Mouse (Mus musculus) E14TG2a.4 (cell line): ENCODE data around the gene Lrsam1.

ENCODE experiments used
- CTCF ChIP-seq: conservative IDR thresholded peaks from 2 replicates; pipeline ENCODE4 v1.5.1; 2014; ENCODE audit warnings: low read length
- NANOG ChIP-seq: IDR thresholded peaks from 2 replicates; pipeline ENCODE4 v1.6.1; 2014; ENCODE audit warnings: borderline replicate concordance, low read length, mixed read lengths
- POU5F1 ChIP-seq: IDR thresholded peaks from 2 replicates; pipeline ENCODE4 v1.6.1; 2014; ENCODE audit warnings: low read length, borderline replicate concordance

DNA sequence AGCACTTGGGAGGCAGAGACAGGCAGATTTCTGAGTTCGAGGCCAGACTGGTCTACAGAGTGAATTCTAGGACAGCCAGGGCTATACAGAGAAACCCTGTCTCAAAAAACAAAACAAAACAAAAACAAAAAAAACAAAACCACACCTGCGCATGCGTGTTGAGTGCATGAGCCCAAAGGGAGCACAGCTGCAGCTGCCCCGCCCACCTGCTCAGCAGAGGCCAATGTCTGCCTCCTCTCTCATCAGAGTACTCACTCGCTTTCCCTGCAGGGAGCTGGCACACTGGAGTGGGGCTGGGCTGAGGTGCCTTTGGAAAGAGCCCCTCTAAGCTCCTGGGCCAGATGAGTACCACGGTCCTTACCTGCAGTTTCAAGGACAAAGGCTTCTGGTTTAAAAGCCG, 29.7 kb downstream of the Lrsam1 start:
- no peak for TF ChIP-seq CTCF
- no peak for TF ChIP-seq NANOG
- TF ChIP-seq POU5F1 = no peak
